Mouse (Mus musculus) hindbrain, postnatal 0 days (tissue): ENCODE data around the gene Ifit1. TPM values are rescaled to one million over a fixed set of nuclear protein-coding genes. Genes with fewer than 3 reads are reported as not detected.

Source experiments
- ATAC-seq: fragments of 200-750 bp; cut with Nextera tagmentation; 2 replicates; pipeline ENCODE4 v1.8.0; 2017; ENCODE audit warnings: mild to moderate bottlenecking, moderate TSS enrichment, moderate library complexity
- DNase-seq: peaks from one replicate; pipeline ENCODE4 v3.0.0-alpha.2; 2015; ENCODE audit warnings: low spot score
- H3K27ac ChIP-seq: fragments of 300-500 bp; sonication (generic); 2 replicates; pipeline ENCODE4 v1.5.1; 2014; ENCODE audit warnings: mild to moderate bottlenecking
- H3K27me3 ChIP-seq: fragments of 300-500 bp; sonication (generic); 2 replicates; pipeline ENCODE4 v1.6.1; 2014; ENCODE audit warnings: low read length, mixed read lengths; ENCODE audit not compliant: insufficient read depth
- H3K36me3 ChIP-seq: fragments of 300-500 bp; sonication (generic); 2 replicates; pipeline ENCODE4 v1.6.1; 2014; ENCODE audit warnings: low read length, mixed read lengths; ENCODE audit not compliant: insufficient read depth
- H3K4me1 ChIP-seq: fragments of 300-500 bp; sonication (generic); 2 replicates; pipeline ENCODE4 v1.6.1; 2014; ENCODE audit warnings: antibody characterized with exemption, low read length, mixed read lengths; ENCODE audit not compliant: insufficient read depth
- H3K4me2 ChIP-seq: fragments of 300-500 bp; sonication (generic); 2 replicates; pipeline ENCODE4 v1.6.1; 2014; ENCODE audit warnings: low read depth, mild to moderate bottlenecking, low read length, moderate library complexity, mixed read lengths
- H3K4me3 ChIP-seq: fragments of 300-500 bp; sonication (generic); 2 replicates; pipeline ENCODE4 v1.5.1; 2014; ENCODE audit warnings: low read length
- H3K9ac ChIP-seq: fragments of 300-500 bp; sonication (generic); replicated peaks from 2 replicates; pipeline ENCODE4 v1.6.1; 2014; ENCODE audit warnings: mild to moderate bottlenecking, low read length, moderate library complexity, mixed read lengths
- H3K9me3 ChIP-seq: fragments of 300-500 bp; sonication (generic); 2 replicates; pipeline ENCODE4 v1.6.1; 2016; ENCODE audit warnings: low read length, mixed read lengths
- CTCF ChIP-seq: IDR thresholded peaks from 2 replicates; pipeline ENCODE4 v1.5.1; 2016; ENCODE audit warnings: antibody characterized with exemption, control low read depth, low read depth
- WGBS: fragments of 180-500 bp; shearing (Covaris S2); extraction: QIAGEN DNeasy Blood & Tissue Kit; methylation state at CpG from one replicate; pipeline ENCODE4 v1.1.7; 2014; 5-methylcytosine and 5-hydroxymethylcytosine counted together
- polyA plus RNA-seq: library from polyadenylated mRNA; unstranded; fragments of >200 nt; fragmentation: Nextera tagmentation; extraction: Ambion mirVana; gene quantifications from 2 replicates; pipeline ENCODE4 v1.2.1, GENCODE M21; 2015
- total RNA-seq: library from RNA; depleted of rRNA; stranded (reverse); fragments of >200 nt; gene quantifications from 2 replicates; pipeline ENCODE4 v1.2.3, GENCODE M21; 2014; rRNA removed

Gene Ifit1
- total and polyA plus RNA-seq, 2 experiments from 2014 or later, result 0.99 to 1.5 TPM

- no peaks in the 10 kb centered on the region for H3K36me3 ChIP-seq
- H3K4me1 ChIP-seq, result no peaks in the 10 kb centered on the region
- WGBS, result 42% methylated on average over 1 of the region's 1 CpGs
- no peak for TF ChIP-seq CTCF
- no peaks in the 10 kb centered on the region for H3K9me3 ChIP-seq
- no peak overlapping the region for H3K9ac ChIP-seq
- no peak overlapping the region for H3K27ac ChIP-seq
- ATAC-seq (no peak), DNase-seq (no peak)
- no peak overlapping the region for H3K4me2 ChIP-seq
- no peak overlapping the region for H3K4me3 ChIP-seq
- H3K27me3 ChIP-seq, result no peaks in the 10 kb centered on the region
Measured at GRCm38 (mm10) chr19:34698852-34699251, 58.2 kb downstream of the Ifit1 start.

DNA sequence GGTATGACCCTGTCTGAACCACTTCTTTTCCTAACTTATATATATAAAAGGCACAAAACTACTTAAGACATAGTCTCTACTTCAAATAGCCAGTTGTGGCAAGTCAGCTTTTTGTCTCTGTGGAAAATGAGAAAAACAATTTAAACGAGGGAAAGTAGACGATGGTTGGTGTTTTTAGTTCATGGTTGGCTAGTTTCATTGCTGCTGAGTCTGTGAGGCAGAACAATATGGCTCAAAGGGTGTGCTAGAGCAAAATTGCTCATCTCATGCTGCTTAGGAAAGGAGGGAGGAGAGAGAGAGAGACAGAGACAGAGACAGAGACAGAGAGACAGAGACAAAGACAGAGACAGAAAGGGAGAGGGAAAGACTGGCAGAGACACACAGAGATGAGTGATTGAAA lies 58.6 kb downstream of the Ifit1 start:
- 56% methylated on average over 2 of the region's 2 CpGs for WGBS
- DNase-seq, result no peak

More for the DNA sequence above, 58.6 kb downstream of the Ifit1 start:
- no peak overlapping the region for H3K4me2 ChIP-seq
- H3K4me3 ChIP-seq, result no peak overlapping the region
- no peaks in the 10 kb centered on the region for H3K27me3 ChIP-seq
- no peaks in the 10 kb centered on the region for H3K36me3 ChIP-seq
- H3K4me1 ChIP-seq, result no peaks in the 10 kb centered on the region
- TF ChIP-seq CTCF, result no peak
- H3K9ac ChIP-seq, result no peak overlapping the region
- ATAC-seq, result no peak
- H3K9me3 ChIP-seq, result no peaks in the 10 kb centered on the region
- H3K27ac ChIP-seq, result no peak overlapping the region

Other genes starting within 250 kb of the Ifit1 start
- 1.2 and 1.6 TPM in 2 replicates for gene Ch25h, start 165.7 kb upstream of the Ifit1 start, total RNA-seq
- gene Ch25h, start 165.7 kb upstream of the Ifit1 start, polyA plus RNA-seq, result 0.76 and 0.96 TPM in 2 replicates
- gene Lipa, start 113.4 kb upstream of the Ifit1 start, total RNA-seq, result 20.3 and 25.8 TPM in 2 replicates
- gene Lipa, start 113.4 kb upstream of the Ifit1 start, polyA plus RNA-seq, result 18.3 and 18.9 TPM in 2 replicates
- 4.5 and 8.3 TPM in 2 replicates for gene Ifit2, start 90.2 kb upstream of the Ifit1 start, total RNA-seq
- gene Ifit2, start 90.2 kb upstream of the Ifit1 start, polyA plus RNA-seq, result 5.6 and 5.8 TPM in 2 replicates
- 1.8 and 2.3 TPM in 2 replicates for gene Ifit3, start 57.3 kb upstream of the Ifit1 start, total RNA-seq
- gene Ifit3, start 57.3 kb upstream of the Ifit1 start, polyA plus RNA-seq, result 3.1 and 3.6 TPM in 2 replicates
- gene Ifit1bl1, start 38.9 kb upstream of the Ifit1 start, total RNA-seq, result 0.86 and 1.5 TPM in 2 replicates
- gene Ifit1bl1, start 38.9 kb upstream of the Ifit1 start, polyA plus RNA-seq, result 1.3 and 1.4 TPM in 2 replicates
- gene Ifit3b, start 32.9 kb upstream of the Ifit1 start, total RNA-seq, result 0.21 and 0.43 TPM in 2 replicates
- 0.98 and 0.99 TPM in 2 replicates for gene Ifit3b, start 32.9 kb upstream of the Ifit1 start, polyA plus RNA-seq
- gene Ifit1bl2, start 128 bp upstream of the Ifit1 start, total RNA-seq, result 0.37 and 1.2 TPM in 2 replicates
- 0.16 and 0.26 TPM in 2 replicates for gene Ifit1bl2, start 128 bp upstream of the Ifit1 start, polyA plus RNA-seq
- gene Slc16a12, start 106.4 kb downstream of the Ifit1 start, total RNA-seq, result 2.1 and 3.6 TPM in 2 replicates
- gene Slc16a12, start 106.4 kb downstream of the Ifit1 start, polyA plus RNA-seq, result 2.1 and 3.0 TPM in 2 replicates
- 11.2 and 16.1 TPM in 2 replicates for gene Pank1, start 238.6 kb downstream of the Ifit1 start, total RNA-seq
- 7.4 and 7.7 TPM in 2 replicates for gene Pank1, start 238.6 kb downstream of the Ifit1 start, polyA plus RNA-seq